Mouse (Mus musculus) adrenal gland, postnatal 4 days (tissue): ENCODE data around the gene Rftn1. TPM values are rescaled to one million over a fixed set of nuclear protein-coding genes. Genes with fewer than 3 reads are reported as not detected.
A peak's percentile ranks its signal among the peaks of the same experiment; 100 is the strongest.

Experiments used
- DNase-seq, 2 experiments: peaks; one replicate each; pipeline ENCODE4 v3.0.0; 2021 to 2022; ENCODE audit warnings: low spot score in 2 of 2, mixed read lengths in 2 of 2
- total RNA-seq, 2 experiments: library from RNA; stranded (reverse); gene quantifications; 2 replicates each; pipeline ENCODE4 v1.2.3; 2021

The Rftn1 gene
- total RNA-seq, 2 experiments from 2014 or later = 16.0 to 16.9 TPM

DNA sequence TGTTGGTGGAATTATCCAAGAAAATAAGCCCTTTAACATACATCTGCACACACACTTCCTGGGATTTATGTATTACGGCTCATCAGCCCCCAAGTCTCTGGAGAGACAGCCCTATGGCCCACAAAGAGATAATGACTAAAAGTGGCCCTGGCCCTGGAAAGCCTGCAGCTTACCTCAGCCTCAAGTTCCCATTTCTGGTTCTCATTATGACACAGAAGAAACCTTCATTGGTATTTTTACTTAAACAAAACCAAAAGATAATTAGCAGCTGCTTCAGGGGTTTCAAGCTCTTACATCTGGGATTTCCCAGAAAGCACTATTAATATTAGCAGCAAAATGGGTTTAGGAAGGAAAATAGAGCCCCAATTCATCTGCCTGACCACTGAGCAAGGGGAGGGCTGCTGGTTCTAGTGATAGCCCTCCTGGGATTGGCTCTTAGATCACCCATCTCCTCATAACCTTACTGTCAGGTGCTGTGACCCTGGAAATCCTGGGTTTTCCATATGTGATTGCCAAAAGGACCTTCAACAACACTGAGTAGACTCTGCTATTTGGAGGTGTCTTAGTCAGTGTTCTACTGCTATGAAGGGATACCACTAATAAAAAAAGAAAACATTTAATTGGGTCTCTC lies 14.8 kb upstream of the Rftn1 start:
- DNase-seq = no peak

DNA sequence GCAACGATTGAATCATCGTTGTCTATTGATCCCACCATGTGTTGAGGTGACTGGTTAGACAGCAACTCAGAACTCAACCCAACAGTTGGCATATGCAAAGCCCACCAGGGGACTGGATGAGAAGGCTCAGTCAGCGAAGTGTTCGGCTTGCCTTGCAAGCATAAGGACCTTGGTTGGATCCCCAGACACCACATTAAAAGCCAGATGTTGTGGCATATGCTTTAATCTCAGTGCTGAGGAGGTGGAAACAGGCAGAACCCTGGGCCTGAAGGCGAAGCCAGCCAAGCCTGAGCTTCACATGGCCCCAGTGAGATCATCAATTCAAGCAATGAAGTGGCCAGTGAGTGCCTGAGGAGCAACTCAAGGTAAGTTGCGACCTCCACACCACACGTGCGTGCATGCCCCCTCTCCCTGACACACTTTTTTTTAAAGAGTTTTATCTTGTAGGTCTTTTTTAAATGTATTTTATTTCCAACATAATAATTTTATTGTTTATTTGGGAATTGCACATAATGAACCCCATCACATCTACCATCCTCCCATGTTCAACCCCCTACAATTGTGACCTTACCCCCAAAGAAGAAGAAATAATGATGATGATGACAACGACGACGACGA lies 11.5 kb upstream of the Rftn1 start:
- no peak for DNase-seq

DNA sequence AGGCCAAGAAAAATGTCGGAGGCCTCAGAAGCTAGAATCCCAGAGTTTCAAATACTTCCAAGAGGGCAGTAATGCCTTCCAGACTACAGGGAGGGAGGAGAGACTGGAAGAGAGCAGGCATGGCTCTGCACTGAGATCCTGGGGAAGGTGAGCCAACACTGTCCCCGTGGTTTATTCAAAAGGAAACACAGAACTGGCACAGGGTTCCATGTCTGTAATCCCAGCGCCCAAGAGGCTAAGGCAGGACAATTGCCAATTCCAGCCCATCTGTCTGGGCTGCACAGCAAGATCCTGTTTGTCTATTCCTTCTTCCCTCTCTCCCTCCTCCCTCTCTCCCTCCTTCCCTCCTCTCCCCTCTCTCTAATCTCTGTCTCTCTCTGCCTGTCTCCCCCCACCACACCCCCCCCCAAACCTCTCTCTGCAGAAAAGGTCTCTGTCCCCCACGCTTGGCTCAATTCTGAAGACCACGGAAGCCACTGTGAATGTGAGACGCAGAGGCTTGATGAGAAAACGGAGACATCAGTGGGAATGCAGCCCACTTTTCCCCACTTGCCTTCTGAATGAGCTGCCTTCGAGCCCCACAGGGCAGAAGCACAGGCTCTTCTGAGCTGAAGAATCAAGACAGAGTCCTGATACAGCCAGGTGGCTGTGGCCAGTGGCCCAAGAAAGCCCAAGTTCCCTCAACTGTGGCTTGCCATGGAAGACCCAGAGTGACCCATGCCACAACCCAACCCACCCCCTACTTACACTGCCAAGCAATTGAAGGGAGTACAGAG lies 8.8 kb upstream of the Rftn1 start:
- DNase-seq = no peak

DNA sequence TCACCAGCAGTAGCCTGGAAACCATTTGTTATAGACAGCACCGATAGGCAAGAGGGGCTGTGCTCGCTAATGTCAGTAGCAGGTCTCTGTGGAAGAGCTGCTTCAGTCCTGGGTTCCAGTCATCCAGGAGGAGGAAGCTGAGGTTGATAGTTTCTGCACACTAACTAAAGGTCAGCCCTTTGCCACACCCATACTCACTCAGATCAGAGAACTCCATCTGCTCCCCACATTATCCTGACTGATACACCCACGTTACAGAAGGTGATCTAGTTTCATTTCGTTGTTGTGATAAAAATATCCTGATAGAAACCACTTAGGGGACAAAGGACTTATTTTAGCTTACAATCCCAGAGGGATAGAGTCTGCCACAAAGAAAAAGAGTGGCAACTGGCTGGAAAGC lies 7.1 kb upstream of the Rftn1 start:
- no peak for DNase-seq

DNA sequence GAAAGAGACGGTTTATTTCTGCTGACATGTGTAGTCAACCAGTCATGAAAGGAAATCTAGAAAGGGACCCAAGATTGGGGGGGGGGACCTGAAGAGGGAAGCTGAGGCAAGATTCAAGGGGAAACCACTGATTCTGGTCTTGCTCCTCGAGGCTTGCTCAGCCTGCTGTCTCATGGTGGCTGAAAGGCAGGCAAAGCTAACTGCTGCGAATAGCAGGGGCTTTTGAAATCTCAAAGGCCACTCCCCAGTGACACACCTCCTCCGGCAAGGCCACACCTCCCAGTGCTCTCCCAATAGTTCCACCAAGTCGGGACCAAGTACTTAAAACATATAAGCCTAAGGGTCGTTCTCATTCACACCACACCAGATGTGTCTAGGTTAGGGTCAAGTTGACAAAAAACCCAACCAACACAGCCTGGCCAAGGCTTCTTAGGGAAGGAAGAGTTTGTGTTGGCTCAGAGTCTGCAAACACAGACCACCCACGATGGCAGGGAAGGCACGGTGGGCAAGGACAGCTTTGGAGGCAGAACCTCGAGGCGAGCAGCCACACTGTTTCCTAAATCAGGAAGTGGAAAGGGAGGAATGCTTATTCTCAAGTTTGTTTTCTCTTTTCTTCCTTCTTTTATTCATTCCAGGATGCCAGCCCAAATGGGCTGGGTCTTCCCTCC lies 5.7 kb upstream of the Rftn1 start:
- no peak for DNase-seq

DNA sequence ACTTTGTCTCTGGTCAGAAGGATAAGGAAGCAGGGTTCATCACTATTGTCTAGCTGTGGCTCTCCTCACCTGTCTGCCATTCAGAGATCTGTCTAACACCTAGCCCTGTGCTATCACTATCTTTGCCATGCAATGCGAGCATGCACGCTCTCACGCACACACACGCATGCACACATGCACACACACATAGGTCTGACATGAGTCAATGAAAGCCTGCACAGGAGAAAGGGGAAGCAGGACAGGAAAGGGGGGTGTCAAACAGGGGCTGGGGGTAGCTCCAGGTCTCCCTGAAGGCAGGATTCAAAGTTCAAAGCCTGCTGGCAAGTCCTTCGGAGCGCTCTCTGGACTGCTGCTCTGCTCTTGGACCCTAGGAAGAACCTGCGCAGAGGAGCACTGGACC lies 4.9 kb upstream of the Rftn1 start:
- no peak for DNase-seq

DNA sequence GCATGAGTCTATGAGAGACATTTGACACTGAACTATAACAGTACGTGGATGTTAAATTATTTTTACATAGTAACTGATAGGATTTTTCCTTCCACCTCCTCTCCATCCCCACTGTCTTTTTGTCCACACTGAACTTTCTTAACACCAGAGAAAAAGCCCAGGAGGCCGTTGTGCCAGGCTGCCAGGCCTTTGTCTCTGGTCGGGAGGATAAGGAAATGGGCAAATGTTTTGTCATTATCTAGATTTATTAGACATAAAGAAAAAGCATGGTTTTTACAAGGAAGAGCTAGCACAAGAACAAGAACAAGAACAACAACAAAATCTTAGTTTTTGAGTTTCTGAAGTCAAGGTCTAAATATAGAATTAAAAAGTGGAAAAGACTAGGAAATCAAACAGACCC lies 4.1 kb upstream of the Rftn1 start:
- no peak for DNase-seq

GRCm38 (mm10) chr17:50193653-50194052 lies 3.2 kb upstream of the Rftn1 start:
- no peak for DNase-seq

- DNase-seq = no peak
Observed at GRCm38 (mm10) chr17:50192376-50192940, 2.0 kb upstream of the Rftn1 start.

- no peak for DNase-seq
Observed at GRCm38 (mm10) chr17:50191318-50191957, 964 bp upstream of the Rftn1 start.

GRCm38 (mm10) chr17:50189381-50190012 lies 977 bp downstream of the Rftn1 start:
- DNase-seq = peak in 1 of 2 experiments; percentile 28

DNA sequence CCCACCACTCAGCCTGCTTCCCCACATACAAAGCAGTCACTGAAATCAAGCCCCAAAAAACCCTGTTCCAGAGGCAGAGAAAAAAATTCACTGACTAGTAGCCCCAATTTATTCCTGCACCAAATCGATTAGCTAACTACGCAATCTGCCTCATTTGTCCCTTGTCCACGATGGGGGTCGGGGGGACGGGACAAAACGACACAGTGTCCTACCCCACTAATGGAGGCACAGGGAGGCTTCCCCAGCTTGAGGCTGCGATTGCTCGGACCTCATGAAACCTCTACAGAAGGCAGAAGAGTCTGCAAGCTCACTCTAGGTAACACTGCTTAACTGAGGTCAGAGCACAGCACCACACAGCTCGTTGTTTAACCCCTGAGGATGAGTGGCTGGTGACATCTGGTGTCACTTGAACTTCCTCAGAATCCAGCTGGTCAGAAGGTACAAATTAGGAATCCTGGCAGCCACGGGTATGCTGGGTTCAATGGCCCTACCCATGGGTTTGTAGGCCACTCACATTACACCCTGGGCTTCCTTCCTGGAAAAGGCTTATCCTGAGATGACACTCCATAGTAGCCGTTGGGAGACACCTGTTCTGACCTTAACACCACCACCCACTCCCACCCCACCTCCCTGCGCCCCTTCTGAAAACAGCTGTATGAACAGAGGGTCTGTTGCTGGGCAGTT lies 1.7 kb downstream of the Rftn1 start:
- no peak for DNase-seq

GRCm38 (mm10) chr17:50185616-50186015 lies 4.9 kb downstream of the Rftn1 start:
- DNase-seq = no peak

DNA sequence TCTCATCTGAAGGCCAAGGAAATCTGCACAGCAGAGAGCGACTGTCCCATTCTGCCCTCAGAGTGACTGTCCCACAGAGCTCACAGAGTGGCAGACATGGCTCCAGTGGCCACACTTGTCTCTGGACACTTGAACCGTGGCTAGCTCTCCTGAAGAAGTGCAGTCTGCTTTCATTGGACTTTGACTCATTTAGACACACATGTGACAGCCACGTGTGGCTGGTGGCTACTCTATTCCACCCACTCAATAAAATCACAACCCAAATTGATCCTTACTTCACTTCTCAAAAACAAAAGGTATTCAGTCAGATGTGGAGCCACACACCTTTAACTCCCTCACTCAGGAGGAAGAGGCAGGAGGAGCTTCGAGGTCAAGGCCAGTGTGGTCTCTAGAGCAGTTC lies 5.4 kb downstream of the Rftn1 start:
- no peak for DNase-seq

DNA sequence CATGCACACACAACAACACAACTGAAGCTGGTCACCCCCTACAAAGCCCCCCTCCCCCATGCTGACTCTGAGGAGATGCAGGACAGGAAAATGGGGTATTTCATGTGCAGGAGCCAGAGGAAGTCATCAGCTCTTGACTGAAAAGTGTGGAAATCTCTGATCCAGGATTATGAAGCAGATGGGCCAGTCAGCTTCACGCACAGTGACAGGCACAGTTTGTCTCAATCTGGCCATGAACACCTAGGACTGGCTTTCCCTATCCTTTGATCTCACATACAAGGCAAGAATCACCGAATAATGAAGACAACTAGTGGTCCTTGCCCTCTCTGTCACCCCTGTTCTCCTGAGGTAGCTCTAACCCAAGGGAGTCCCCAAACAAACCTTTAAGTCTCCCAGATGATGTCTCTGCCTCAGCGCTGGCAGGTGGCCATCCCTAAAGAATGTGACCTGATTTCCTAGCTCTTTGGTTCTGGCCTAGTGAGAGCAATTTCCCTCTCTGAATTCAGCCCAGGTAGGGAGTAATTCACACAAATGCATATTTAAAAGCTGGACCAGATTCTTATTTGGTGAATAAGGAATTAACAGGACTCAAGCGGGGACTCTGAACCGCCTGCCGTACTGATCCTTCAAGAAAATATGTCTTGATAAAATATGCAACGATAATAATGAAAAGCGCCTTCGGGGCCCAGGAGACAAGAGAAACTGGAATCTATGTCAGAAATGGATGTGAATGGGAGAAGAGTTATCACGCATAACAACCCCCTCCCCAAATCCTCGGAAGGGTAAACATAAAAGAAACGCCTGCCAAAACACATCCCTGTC lies 6.0 kb downstream of the Rftn1 start:
- no peak for DNase-seq

DNA sequence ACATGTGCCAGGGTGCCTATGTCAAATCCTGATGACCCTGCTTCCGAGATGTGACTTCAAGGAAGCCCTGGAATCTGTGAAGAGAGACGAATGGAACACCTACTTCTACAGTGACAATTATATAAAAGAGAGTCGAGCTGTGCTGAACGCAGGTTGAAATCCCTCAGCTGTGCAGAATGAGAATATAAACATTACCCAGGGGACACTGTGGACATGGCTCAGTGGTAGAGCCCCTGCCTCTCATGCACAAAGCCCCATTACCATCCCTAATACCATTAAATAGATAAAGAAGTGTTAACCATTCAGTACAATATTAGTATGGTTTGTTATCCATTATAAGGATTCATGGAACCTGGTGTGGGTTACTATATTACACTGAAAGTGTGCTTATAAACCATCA lies 7.2 kb downstream of the Rftn1 start:
- DNase-seq = no peak

- DNase-seq = no peak
Observed at GRCm38 (mm10) chr17:50182542-50182951, 7.9 kb downstream of the Rftn1 start.

- no peak for DNase-seq
Observed at GRCm38 (mm10) chr17:50180899-50181570, 9.4 kb downstream of the Rftn1 start.

GRCm38 (mm10) chr17:50173776-50174175 lies 16.7 kb downstream of the Rftn1 start:
- no peak for DNase-seq
